Mouse (Mus musculus) kidney, postnatal 4 days (tissue): ENCODE measurements around the gene Thumpd2.

Experiments
- DNase-seq, 2 experiments: peaks; one replicate each; pipeline ENCODE4 v3.0.0; 2021; ENCODE audit warnings: mixed read lengths in 2 of 2

Thumpd2 gene

GRCm38 (mm10) chr17:81064979-81065311, at the start of gene Thumpd2:
TSS of gene Thumpd2 (minus strand) at chr17:81065082.
- peak; percentile 95 to 96 for DNase-seq

GRCm38 (mm10) chr17:81104237-81104636, 39.4 kb upstream of the Thumpd2 start:
- no peak for DNase-seq

DNA sequence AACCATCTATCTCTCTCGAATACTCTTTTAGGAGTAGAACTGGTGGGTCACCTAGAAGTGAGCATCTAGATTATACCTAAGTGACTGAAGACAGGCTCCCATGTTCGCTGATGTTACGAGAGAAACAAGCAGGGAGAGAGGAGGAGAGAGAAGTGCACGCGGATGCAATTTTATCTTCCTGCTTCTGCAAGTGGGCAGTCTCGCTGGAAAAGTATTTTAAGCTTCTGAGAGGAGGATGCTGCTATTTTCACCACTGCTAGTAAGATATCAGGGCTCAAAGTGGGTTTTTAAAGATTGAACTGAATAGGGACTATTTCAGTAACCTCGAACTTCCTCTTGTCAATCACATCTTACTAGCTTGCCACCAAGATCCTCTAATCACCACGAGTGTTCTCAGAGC, 38.0 kb upstream of the Thumpd2 start:
- no peak for DNase-seq

- DNase-seq, result no peak
Measured at GRCm38 (mm10) chr17:81098444-81098843, 33.6 kb upstream of the Thumpd2 start.

GRCm38 (mm10) chr17:81096490-81096889, 31.6 kb upstream of the Thumpd2 start:
- DNase-seq, result no peak

- no peak for DNase-seq
Measured at GRCm38 (mm10) chr17:81092794-81093193, 27.9 kb upstream of the Thumpd2 start.

DNA sequence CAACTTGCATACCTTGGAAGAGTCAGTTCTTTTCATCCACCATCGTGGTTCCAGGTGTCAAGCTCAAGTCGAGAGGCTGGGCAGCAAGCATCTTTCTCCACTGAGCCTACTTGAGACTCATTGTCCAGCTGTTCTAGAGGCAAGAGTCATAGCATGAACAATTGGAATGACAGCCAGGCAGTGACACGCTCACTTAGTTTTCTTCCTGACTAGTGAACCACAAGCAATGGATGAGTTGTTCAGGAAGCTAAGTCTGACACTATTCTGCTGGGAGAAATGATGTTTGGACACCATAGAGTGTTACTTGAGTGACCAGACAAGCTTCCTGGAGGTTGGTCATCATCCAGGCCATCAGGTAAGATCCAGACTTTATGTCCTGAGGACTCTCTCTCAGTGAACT, 24.0 kb upstream of the Thumpd2 start:
- DNase-seq, result no peak

GRCm38 (mm10) chr17:81087735-81088134, 22.9 kb upstream of the Thumpd2 start:
- no peak for DNase-seq

DNA sequence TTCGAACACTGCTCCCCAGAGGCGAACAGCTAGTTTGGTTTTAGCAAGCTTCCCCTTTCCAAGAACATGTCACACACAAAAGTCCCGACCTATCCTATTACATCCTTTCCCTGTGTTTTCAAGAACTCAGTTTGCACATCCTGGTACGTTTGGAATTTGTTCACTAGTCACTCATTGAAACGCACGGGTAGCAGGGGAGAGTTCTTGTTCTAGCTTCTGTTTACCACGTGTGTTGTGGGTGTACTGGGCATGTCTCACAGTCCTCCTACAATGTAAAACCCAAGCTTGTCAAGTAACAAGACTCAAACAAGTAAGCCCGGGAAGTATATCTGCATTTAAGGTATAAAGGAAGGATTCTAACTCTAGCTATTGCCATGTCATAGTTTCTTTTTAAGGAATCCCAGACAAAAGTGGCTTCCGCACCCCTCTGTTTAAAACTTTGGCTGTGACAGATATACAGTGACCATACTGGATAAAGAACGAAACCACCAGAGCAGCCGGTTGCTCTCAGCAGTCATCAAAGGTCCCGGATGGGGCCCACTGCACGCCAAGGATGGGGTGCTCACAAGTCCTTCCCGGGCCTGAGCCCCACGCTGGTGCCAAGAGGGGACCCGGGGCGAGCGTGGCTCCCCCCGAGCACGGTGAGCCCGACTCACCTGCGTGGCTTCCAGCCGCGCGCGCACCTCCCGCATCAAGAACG, 453 bp downstream of the Thumpd2 start:
- DNase-seq, result peak in 1 of 2 experiments; percentile 28

DNA sequence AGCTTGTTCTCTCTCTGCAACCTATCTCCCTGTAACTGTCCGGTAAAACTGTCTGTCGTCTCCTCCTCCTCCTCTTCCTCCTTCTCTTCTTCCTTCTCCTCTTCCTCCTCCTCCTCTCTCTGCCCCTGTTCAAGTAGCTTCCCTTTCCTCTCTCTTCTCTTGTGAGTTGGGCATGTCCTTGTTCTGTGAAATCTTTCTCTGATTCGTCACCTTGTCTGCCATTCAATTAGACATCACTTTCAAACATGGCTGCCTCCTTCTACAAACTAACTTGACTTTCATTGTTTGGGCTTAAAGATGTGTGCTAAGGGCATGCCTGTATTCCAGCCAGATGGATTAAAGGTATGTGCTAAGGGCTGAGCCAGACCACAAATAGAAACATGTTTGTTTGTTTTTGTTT, 1.5 kb downstream of the Thumpd2 start:
- no peak for DNase-seq

DNA sequence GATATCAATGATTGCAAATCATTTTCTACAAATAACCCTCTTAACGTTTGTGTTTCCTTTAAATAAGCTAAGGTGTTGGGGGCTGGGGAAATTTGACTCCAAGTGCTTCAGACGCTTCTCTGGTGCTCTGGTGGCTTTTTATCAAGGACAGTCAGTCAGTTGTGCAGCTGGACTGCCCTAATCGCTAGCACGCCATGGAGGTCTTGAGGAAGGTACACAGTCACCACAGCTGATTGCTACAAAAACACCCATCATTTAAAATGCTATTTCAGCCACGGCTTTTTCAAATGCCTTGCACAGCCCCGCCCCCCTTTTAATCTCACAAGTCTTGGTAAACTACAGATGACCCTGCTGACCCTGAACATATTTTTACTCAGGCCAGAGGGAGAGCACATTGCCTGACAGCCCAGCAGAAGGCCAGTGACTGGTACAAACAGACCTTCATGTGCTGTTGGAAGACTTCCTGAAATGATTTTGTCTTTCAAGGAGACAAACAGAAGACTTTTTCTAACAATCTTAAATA, 2.5 kb downstream of the Thumpd2 start:
- peak; percentile 10 to 28 for DNase-seq

DNA sequence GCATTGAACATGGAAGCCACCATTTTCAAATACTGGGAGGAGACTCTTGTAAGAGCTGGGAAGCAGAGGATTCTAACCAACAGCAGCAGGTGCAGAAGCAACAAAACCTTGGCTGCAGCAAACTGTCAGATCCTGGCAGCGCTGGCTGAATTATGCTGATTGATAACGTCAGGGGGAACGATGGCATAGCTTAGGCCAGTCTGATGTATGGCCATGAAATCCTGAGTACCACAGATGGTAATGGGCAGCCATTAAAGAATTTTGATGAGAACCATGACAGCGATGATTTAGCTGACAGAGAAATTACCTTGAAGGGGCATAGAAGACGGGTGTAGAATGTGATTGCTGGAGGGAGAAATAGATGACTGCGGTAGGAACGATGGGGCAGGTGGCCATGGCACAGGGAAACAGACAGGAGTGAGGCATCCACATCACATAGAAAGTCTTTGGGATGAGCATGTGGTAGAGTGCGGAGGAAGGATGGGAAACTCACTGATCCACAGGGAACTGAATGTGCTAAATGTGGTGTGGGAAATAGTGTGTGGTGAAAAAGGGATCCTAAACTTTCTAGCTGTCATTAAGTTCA, 8.0 kb downstream of the Thumpd2 start:
- DNase-seq, result no peak

- no peak for DNase-seq
Measured at GRCm38 (mm10) chr17:81056035-81056434, 8.8 kb downstream of the Thumpd2 start.

DNA sequence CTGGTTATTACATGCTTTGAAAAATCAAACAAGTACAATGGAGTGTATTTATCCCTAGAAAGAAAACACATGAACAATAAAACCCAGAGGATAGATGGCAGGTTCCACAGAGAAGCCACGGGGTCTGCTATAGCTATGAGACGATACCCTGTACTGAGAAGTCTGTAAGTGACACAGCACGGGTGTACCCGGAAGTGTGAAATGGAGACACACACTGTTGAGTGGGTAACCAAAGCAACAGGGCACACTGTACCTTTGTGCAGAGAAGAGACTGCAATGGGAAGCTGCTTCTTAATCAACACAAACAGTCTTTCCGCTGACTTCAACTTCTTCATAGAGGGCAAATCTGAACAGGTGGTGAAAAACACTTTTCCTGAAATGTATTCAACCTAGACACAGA, 9.4 kb downstream of the Thumpd2 start:
- DNase-seq, result no peak

GRCm38 (mm10) chr17:81053274-81053673, 11.6 kb downstream of the Thumpd2 start:
- no peak for DNase-seq

DNA sequence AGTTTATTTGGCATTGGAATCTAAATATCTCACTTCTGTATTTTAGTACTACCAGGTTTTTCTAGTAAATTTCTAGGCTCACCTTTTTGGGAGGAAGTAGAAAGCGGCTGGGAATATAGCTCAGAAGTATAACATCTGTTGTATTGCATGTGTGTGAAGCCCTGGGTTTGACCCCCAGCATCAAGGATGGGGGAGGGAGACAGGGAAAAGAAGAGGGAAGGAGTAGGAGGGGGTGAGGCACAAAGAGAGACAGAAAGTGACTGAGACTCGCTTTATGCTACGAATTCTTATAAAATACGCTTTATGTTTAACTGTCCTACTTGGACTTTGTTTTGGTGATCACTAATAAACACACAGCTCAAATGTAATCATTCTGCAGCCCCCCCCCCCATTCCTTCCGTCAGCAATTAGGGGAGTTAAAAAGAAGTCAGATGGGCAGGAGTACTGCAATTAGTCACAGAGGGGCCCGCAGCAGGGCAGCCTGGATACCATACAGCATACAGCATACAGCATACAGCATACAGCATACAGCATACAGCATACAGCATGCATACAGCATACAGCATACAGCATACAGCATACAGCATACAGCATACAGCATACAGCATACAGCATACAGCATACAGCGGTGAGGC, 16.8 kb downstream of the Thumpd2 start:
- no peak for DNase-seq

DNA sequence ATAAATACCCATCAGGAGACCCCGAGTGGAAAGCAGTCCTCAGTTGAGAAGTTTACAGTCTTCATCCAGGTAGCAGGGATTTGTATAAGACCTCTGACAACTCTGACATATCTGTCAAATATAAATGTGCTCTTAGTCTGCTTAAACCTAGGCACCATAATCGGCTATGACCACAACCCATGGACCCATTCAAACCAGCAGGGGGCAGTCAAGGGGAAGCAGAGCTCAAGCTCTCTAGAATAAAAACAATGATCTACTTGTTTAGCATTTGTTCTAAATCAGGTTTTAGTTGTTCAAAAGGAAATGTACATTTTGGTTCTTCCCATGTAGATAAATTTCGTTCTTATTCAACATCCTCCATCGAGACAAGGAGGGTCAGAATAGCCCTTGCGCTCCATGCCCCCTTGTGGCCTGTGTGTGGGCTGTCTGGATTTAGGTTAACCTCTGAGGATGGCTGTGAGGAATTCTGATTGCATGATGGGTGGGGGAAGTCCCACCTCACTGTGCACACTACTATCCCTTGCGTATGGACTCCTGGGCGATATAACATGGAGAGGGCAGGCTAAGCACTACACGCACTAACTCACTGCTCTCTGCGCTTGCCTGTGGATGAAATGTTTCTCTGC, 19.2 kb downstream of the Thumpd2 start:
- DNase-seq, result peak; percentile 56 to 58

DNA sequence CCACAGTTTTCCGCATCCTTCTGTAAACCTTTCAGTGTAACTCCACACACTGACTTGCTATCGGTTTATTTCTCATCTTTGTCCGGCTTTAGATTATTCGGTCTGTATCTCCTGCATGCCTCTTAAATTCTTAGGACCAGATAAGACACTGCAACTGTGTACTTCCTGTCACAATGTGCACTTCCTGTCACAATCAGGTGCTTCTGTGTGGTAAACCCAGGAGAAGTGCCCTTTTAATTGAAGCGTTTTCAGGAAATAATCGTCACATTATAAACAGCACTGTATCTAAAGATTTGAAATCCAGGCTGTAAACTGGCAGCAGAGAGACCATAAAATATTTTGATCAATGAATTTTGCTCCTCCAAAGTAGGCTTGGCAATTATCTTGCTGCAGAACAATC, 19.8 kb downstream of the Thumpd2 start:
- DNase-seq, result no peak

DNA sequence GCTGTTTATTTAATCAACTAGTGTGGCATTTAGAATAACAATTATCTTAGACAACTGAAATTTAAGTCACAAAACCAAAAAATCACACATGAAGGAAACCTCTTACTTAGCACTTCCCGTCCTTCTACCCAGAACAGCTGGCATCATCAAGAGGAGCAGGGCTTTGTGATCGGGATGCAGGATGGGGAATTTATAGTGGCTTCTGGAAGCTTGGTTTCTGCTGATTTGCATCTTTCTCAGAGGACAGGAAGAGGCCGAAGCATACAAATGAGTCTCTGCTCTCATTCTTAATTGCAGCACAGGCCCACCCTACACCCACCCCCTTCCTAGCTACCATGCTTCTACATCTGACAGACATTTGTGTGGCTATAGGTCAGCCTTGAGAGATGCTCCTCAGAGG, 20.5 kb downstream of the Thumpd2 start:
- no peak for DNase-seq

GRCm38 (mm10) chr17:81041662-81042061, 23.2 kb downstream of the Thumpd2 start:
- DNase-seq, result no peak

DNA sequence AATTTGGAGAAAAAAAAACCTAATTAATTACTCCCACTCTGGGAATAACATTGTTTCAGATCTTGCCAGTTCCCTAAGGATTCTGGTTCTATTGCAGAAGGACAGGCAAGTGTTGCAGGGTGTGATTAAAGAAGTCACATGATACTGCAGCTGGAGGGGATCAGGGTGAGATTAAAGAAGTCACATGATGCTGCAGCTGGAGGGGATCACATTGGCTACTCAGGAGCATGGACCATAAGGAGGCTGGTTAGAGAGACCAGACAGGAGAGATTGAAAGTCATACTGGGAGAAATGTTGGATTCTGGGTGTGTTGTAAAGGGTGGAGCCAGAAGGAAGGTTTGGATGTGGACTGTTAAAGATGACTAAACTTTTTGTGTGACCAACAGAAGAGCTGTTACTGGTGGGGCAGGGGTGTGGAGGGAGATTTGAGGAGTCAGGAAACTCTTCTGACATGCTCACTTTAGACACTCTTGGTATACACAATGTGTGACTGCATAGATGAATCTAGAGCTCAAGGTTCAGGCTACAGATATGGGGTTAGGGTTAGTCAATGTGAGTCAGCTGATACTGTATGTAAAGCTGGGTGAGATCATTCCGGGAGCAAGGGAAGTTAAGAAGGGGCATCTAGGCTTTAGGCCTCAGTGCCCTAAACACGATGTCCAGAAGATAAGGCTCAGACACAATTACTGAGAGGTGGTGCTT, 26.0 kb downstream of the Thumpd2 start:
- DNase-seq, result no peak

GRCm38 (mm10) chr17:81035354-81035753, 29.5 kb downstream of the Thumpd2 start:
- no peak for DNase-seq

DNA sequence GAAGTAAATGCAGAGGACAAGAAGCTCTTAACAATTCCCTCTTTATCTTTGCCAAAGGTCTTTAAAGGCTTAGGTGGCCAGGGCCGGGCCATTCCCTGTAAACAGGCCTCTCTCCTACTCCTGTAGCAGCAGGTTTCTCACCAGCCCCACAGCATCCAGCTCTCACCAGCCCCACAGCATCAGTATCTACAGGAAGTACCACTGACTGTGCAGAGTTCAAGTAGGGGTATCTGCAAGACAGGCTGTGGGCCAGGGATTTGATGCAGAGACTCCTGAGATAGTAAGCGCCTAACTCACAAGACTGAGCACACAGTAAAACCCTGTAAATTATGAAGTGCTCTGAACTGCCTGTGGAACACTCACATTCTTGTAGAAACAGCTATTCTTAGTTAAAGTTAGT, 31.9 kb downstream of the Thumpd2 start:
- DNase-seq, result no peak
